Mouse (Mus musculus): ENCODE results near the gene Amz2. TPM values are rescaled to one million over a fixed set of nuclear protein-coding genes. Genes with fewer than 3 reads are reported as not detected.

The Amz2 gene
- 40.8 and 41.9 TPM in 2 replicates for polyA plus RNA-seq (2016; fragmentation: Nextera tagmentation; extraction: Ambion mirVana)

DNA sequence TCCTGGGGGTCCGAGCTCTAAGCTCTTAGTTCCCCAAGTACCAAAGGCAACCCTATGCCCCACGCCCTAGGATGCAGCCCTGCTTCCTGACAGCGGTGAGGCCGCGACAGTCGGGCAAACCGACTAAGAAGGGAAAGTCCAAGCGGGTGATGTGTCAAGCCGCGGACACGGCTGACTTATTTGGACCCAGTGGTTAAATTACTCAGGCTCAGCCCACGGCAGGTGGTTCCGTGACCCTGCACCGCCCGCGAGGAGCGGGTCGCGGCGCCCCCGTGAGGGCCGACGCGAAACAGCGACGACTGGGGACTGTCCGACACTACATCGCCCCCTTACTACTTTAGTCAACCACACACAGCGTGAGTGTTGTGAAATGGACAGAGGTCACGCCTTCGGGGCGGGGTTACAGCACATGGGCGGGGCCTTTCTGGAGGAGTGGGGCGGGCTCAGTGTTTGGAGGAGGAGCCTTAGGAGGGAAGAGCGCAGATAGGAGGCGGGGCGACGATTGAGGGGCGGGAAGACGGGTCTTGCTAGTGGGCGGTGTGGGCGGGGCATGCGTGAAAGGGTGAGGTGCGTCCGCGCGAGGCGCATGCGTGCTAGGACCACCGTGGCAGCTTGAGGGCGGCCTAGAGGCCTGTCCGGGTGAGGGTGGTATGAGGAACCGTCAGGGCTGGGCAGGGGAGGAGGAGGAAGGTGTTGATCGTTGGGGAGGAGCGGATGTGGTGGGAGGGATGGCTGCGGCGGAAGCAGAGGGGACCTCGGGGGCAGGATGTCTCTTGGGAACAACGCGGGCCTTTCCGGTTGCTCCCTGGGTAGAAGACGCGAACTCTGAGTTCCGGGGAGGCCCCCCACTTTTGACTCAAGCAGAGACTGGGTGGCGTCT lies at the start of gene Amz2:
Amz2 (plus strand) TSS at position 555 of the 880 bp plus-strand sequence.
- Histone ChIP-seq H3K4me3 (peak within 1 kb of the TSS; percentile 75), H3K36me3 (peaks cover 24% of the 10 kb centered on the region), H3K9me3 (no peaks in the 10 kb centered on the region), H3K4me1 (replicated peaks) (peaks cover 22% of the 10 kb centered on the region), H3K27ac (peak within 1 kb of the TSS; percentile 95), H3K27me3 (ENCODE audit: insufficient read depth, poor library complexity, severe bottlenecking) (no peaks in the 10 kb centered on the region; the same call in 1 of the 2 replicates)
- DNase-seq (ENCODE audit: low spot score), result peak; percentile 100
- under 1% methylated on average over 65 of the region's 65 CpGs for WGBS

DNA sequence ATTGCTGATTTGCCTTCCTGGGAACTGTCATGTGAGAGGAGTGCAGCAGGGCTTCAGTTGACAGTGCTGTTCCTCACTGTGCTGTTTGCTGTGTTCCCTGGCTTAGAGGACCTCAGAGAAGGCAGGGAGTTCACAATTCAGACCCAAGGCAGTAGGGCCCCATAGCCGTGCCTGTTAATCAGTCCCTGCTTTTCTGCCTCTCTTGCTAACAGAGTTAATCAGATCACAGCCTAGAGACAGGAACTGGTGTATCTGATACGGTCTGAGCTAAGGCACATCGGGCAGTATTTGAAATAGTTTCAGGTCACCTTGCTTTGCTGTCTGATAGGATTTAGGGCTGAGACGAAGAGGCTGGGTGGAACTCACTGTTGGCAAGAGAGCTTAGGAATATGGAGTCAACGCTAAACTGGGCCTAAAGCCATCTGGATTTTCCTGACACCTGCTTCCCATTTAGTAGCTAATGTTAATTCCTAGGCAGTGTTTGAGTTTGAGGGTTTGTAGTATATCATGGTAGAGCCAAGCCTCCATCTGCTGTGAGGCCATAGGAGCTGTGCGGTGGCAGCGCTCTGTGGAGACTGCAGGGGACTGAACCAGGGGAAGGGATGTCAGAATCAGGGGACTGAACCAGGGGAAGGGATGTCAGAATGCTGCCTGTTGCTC lies 49.1 kb upstream of the Amz2 start:
- Histone ChIP-seq H3K36me3 (peaks cover 18% of the 10 kb centered on the region), H3K27ac (peak overlapping the region; percentile 59; the same call in 1 of the 2 replicates), H3K4me1 (replicated peaks) (peaks cover 26% of the 10 kb centered on the region), H3K27me3 (ENCODE audit: insufficient read depth, poor library complexity, severe bottlenecking) (no peaks in the 10 kb centered on the region), H3K4me3 (no peak overlapping the region), H3K9me3 (no peaks in the 10 kb centered on the region)
- DNase-seq (ENCODE audit: low spot score), result no peak
- 74% methylated on average over 7 of the region's 7 CpGs for WGBS

DNA sequence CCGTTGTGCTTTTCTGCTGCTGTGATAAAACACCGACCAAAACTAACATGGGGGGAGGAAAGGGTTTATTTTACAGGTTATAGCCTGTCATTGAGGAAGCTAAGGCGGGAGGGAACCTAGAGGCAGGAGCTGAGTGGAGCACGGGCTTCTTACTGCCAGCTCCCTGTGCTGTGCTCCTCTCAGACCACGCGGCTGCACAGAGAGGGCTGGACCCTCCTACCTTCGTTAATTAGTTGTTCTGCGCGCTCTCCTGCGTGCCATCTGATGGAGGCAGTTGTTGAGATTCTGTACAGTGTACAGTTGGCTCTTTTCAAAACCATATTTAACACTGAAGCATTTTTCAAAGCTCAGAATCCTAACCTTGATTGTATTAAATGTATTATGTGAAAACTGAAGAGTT lies 48.3 kb upstream of the Amz2 start:
- no peak overlapping the region for H3K27ac ChIP-seq
- WGBS, result 67% methylated on average over 10 of the region's 10 CpGs

DNA sequence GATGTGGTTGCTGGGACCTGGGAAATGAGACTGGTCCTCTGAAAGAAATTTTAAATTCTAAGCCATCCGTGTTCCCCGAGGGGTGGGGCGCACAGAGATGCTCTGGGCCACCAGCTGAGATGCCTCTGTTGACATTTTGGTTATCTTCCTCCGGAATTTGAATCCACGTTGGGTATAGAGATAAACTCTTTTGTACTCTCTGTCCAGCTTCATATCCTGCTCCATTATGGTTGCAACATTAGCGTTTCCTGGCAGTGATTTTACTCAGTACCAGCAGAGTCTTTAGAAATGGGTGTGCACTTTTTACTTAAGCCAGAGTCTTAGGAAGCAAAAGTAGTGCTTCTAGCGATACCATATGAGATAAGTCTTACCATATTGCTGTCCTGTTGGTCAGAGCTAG lies 47.7 kb upstream of the Amz2 start:
- H3K36me3 ChIP-seq, result peaks cover 16% of the 10 kb centered on the region
- H3K9me3 ChIP-seq, result no peaks in the 10 kb centered on the region
- no peak overlapping the region for H3K4me3 ChIP-seq
- DNase-seq (ENCODE audit: low spot score), result no peak
- 76% methylated on average over 7 of the region's 7 CpGs for WGBS
- H3K4me1 ChIP-seq (replicated peaks), result peaks cover 26% of the 10 kb centered on the region
- no peak overlapping the region for H3K27ac ChIP-seq
- no peaks in the 10 kb centered on the region for H3K27me3 ChIP-seq (ENCODE audit: insufficient read depth, poor library complexity, severe bottlenecking)

More for the DNA sequence above, 48.3 kb upstream of the Amz2 start:
- Histone ChIP-seq H3K27me3 (ENCODE audit: insufficient read depth, poor library complexity, severe bottlenecking) (no peaks in the 10 kb centered on the region), H3K4me3 (no peak overlapping the region), H3K36me3 (peaks cover 18% of the 10 kb centered on the region), H3K9me3 (no peaks in the 10 kb centered on the region), H3K4me1 (replicated peaks) (peaks cover 26% of the 10 kb centered on the region)
- no peak for DNase-seq (ENCODE audit: low spot score)

DNA sequence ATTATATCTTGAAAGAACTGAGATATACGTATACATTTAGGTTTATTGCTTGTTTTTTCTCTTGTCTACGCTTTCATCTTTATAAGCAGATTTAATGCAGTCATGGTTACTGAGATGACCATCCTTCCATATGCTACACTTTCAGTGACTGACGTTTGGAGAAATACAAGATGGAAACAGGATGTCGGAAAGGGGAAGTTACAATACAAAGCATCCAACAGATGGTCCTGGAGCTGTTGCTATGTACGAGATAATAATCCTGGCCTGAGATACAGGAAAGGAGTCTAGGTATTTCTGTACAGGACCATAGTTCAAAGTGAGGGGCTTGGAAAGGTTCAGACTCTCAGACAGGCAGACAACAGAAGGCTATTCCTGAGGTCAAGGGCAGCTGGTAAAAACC lies 45.1 kb upstream of the Amz2 start:
- WGBS, result 87% methylated on average over 5 of the region's 5 CpGs
- Histone ChIP-seq H3K4me1 (replicated peaks) (peaks cover 22% of the 10 kb centered on the region), H3K36me3 (no peaks in the 10 kb centered on the region), H3K4me3 (no peak overlapping the region), H3K27ac (no peak overlapping the region), H3K9me3 (no peaks in the 10 kb centered on the region), H3K27me3 (ENCODE audit: insufficient read depth, poor library complexity, severe bottlenecking) (no peaks in the 10 kb centered on the region)
- no peak for DNase-seq (ENCODE audit: low spot score)

DNA sequence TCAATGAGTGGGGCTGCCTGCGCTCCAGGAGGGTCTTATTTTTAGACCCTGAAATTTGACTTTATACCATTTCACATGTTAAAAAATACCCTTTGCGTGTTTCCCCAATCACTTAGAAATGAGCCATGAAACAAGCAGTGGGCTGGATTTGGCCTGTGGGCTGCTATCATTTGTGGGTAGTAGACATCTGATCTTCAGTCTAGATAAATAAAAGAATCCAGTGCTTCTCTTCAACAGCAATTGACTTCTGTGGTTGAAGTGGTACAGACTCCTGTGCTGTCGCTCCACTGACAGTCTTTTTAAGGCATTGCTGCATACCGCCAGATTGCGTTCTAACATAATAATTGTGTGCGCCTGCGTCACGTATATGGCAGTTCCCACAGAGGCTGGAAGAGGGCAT lies 40.5 kb upstream of the Amz2 start:
- Histone ChIP-seq H3K36me3 (no peaks in the 10 kb centered on the region), H3K4me3 (no peak overlapping the region), H3K27ac (no peak overlapping the region), H3K4me1 (replicated peaks) (0 out of 2 replicates have a peak, but pooled peaks cover 2% of the 10 kb centered on the region), H3K9me3 (no peaks in the 10 kb centered on the region), H3K27me3 (ENCODE audit: insufficient read depth, poor library complexity, severe bottlenecking) (no peaks in the 10 kb centered on the region)
- 95% methylated on average over 8 of the region's 8 CpGs for WGBS
- DNase-seq (ENCODE audit: low spot score), result no peak

DNA sequence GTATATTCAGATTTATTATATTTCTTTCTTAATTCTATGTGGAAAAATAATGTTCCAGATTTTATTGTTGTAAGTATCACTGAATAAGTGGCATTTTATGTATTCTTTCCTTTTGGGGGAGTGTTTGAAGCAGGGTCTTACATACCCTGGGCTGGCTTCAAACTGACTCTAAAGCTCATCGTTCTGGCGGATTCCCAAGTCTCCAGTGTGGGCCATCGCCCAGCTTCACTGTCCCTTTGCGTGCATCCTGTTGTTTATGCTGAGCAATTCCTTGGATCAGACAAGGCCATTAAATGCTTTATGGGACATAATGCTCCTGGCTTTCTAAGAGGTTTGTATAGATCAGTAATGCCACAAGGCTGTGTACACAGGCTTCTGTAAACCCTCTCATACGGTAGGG lies 36.7 kb upstream of the Amz2 start:
- Histone ChIP-seq H3K36me3 (peaks cover 10% of the 10 kb centered on the region), H3K27me3 (ENCODE audit: insufficient read depth, poor library complexity, severe bottlenecking) (no peaks in the 10 kb centered on the region), H3K27ac (no peak overlapping the region), H3K4me1 (replicated peaks) (peaks cover 15% of the 10 kb centered on the region), H3K4me3 (no peak overlapping the region), H3K9me3 (no peaks in the 10 kb centered on the region)
- 95% methylated on average over 5 of the region's 5 CpGs for WGBS
- DNase-seq (ENCODE audit: low spot score), result no peak

DNA sequence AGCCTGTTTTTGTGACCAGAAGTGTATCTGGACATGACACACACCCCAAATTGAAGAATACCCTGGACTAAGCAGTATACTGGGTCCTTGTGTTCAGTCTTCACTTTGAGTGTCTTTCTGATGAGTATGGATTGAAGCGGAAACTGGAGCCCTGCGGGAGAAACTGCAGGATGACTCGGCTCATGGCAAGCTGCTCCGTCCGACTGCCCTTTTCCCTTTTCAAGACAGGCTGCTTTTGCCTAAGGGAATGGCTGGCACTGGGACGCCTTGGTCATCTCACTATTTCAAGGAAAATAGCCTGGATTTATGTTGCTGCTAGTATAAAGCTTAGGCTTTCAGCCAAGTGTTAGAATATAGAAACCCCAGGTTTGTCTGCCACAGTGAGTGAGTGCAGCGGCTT lies 34.5 kb upstream of the Amz2 start:
- no peak for DNase-seq (ENCODE audit: low spot score)
- Histone ChIP-seq H3K9me3 (no peaks in the 10 kb centered on the region), H3K4me1 (replicated peaks) (peaks cover 13% of the 10 kb centered on the region), H3K36me3 (peaks cover 28% of the 10 kb centered on the region), H3K27ac (no peak overlapping the region), H3K27me3 (ENCODE audit: insufficient read depth, poor library complexity, severe bottlenecking) (no peaks in the 10 kb centered on the region), H3K4me3 (no peak overlapping the region)
- 85% methylated on average over 7 of the region's 7 CpGs for WGBS

DNA sequence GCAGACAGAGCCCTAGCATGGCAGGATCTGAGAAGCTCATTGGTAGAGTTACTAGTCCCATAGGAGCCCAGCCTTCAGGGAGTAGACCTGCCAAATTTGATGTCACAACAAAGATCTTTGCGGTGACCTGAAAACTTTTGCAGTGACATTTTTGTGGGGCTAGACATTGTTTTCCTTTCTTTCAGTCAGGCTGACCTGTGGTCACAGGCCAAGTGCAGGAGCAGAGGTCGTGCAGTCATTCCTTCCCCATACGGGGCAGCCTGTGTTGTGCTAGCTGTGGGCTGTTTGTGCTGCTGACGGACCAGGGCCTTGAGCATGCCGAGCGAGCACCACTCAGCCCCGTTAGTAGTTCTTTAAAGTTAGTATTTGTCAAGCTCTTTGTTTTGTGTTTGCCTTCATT lies 34.0 kb upstream of the Amz2 start:
- H3K36me3 ChIP-seq, result peaks cover 34% of the 10 kb centered on the region
- peak; percentile 8 for DNase-seq (ENCODE audit: low spot score)
- peaks cover 13% of the 10 kb centered on the region for H3K4me1 ChIP-seq (replicated peaks)
- no peaks in the 10 kb centered on the region for H3K9me3 ChIP-seq
- no peak overlapping the region for H3K27ac ChIP-seq
- WGBS, result 39% methylated on average over 7 of the region's 7 CpGs
- H3K27me3 ChIP-seq (ENCODE audit: insufficient read depth, poor library complexity, severe bottlenecking), result no peaks in the 10 kb centered on the region
- H3K4me3 ChIP-seq, result no peak overlapping the region

DNA sequence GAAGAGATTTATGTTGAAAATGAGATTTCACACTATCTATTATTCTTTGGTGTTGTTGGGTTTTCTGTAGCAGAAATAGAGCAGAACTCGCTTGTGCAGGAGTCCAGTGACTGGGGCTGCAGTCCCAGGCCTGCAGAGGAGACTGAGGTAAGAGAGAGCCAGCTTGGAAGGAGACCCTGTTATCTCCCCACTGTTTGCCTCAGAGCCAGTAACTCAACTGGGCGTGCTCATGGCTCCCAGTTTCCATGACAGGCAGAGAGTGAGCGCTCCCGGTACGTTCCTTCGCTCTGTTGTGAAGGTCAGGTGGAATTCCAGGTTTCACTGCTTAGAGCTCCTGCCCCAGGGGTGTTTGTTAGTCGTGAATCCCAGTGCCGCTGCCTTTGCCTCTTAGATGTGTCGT lies 33.1 kb upstream of the Amz2 start:
- WGBS, result 93% methylated on average over 9 of the region's 9 CpGs
- H3K27me3 ChIP-seq (ENCODE audit: insufficient read depth, poor library complexity, severe bottlenecking), result no peaks in the 10 kb centered on the region
- H3K36me3 ChIP-seq, result peaks cover 42% of the 10 kb centered on the region

DNA sequence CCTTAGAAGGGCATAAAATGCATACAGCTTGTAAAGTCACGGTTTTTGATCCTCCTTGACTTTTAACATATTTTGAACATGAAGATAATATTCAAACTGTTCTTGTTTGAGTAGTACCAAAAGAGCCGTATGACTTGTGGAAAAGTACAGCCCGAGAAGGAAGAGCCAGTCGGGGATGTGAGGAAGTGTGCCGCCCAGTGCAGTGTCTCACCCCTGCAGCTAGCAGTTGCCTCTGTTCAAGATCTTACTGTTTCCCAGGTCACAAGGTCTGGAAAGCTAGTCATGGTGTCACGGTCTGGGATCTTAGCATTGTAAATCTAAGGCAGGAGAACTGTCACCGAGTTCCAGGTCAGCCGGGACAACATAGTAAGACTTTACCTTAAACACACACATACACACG lies 31.0 kb upstream of the Amz2 start:
- Histone ChIP-seq H3K27me3 (ENCODE audit: insufficient read depth, poor library complexity, severe bottlenecking) (no peaks in the 10 kb centered on the region), H3K9me3 (no peaks in the 10 kb centered on the region), H3K4me1 (replicated peaks) (peaks cover 13% of the 10 kb centered on the region), H3K4me3 (no peak overlapping the region), H3K27ac (no peak overlapping the region), H3K36me3 (peaks cover 59% of the 10 kb centered on the region)
- WGBS, result 91% methylated on average over 9 of the region's 9 CpGs
- no peak for DNase-seq (ENCODE audit: low spot score)

More for the DNA sequence above, 33.1 kb upstream of the Amz2 start:
- Histone ChIP-seq H3K9me3 (no peaks in the 10 kb centered on the region), H3K4me3 (no peak overlapping the region), H3K4me1 (replicated peaks) (peaks cover 13% of the 10 kb centered on the region), H3K27ac (no peak overlapping the region)
- DNase-seq (ENCODE audit: low spot score), result no peak

DNA sequence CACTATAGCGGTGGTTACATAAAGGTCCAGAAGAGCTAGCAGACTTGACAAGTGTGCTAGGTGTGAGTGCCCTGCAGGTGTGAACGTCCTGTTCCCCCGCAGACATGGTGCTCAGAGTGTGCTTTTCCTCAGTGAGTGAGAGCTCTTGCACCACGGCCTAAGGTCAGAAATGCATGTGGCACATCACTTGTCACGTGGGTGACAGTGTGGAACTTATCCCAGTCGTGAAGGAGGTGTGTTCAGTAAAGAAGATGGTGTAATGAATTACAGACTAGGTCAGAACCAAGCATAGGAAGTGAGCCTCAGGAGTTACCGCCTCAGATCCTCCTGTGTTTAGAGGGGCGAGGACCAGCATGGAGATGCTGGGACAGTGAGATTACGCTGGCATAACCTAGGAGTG lies 30.5 kb upstream of the Amz2 start:
- no peak for DNase-seq (ENCODE audit: low spot score)
- Histone ChIP-seq H3K4me3 (no peak overlapping the region), H3K9me3 (no peaks in the 10 kb centered on the region), H3K27ac (no peak overlapping the region), H3K36me3 (peaks cover 63% of the 10 kb centered on the region), H3K27me3 (ENCODE audit: insufficient read depth, poor library complexity, severe bottlenecking) (no peaks in the 10 kb centered on the region), H3K4me1 (replicated peaks) (peaks cover 13% of the 10 kb centered on the region)
- 94% methylated on average over 9 of the region's 9 CpGs for WGBS

DNA sequence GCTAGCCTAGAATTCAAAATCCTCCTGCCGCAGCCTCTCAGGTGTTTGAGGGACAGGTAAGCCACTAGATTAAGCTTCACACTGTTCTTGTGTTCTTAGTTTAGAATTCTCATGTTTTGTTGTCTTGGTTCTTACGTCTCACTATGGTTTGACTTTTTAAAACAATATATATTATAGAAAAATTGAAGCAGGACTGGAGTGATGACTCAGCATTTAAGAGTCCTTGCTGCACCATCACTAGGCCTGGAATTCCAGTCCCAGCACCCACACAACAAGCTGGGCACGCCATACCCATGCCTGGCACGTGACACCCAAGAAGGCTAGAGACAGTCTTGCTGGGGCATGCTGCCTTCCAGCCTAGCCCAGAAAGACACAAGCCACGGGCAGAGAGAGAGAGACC lies 19.3 kb upstream of the Amz2 start:
- Histone ChIP-seq H3K9me3 (no peaks in the 10 kb centered on the region), H3K4me3 (no peak overlapping the region), H3K27ac (no peak overlapping the region), H3K27me3 (ENCODE audit: insufficient read depth, poor library complexity, severe bottlenecking) (no peaks in the 10 kb centered on the region), H3K36me3 (0 out of 2 replicates have a peak, but pooled peaks cover 2% of the 10 kb centered on the region), H3K4me1 (replicated peaks) (no peaks in the 10 kb centered on the region)
- no peak for DNase-seq (ENCODE audit: low spot score)
- 87% methylated on average over 5 of the region's 5 CpGs for WGBS
